Mouse (Mus musculus) midbrain, embryonic 14.5 days (tissue): ENCODE measurements around the gene Izumo1. TPM values are rescaled to one million over a fixed set of nuclear protein-coding genes. Genes with fewer than 3 reads are reported as not detected.

Experiments
- ATAC-seq: fragments of 200-750 bp; cut with Nextera tagmentation; 2 replicates; pipeline ENCODE4 v1.8.0; 2017; ENCODE audit warnings: moderate number of reproducible peaks, moderate library complexity; ENCODE audit not compliant: low FRiP score, low TSS enrichment
- DNase-seq: peaks from one replicate; pipeline ENCODE4 v3.0.0-alpha.2; 2015
- H3K27ac ChIP-seq: fragments of 300-500 bp; sonication (generic); replicated peaks from 2 replicates; pipeline ENCODE4 v1.5.1; 2014; ENCODE audit warnings: mild to moderate bottlenecking, low read depth, low read length, moderate library complexity
- H3K27me3 ChIP-seq: fragments of 300-500 bp; sonication (generic); 2 replicates; pipeline ENCODE4 v1.6.1; 2014; ENCODE audit warnings: low read length, control low read depth, mixed read lengths; ENCODE audit not compliant: control insufficient read depth, insufficient read depth
- H3K36me3 ChIP-seq: fragments of 300-500 bp; sonication (generic); 2 replicates; pipeline ENCODE4 v1.6.1; 2014; ENCODE audit warnings: low read length, control low read depth; ENCODE audit not compliant: control insufficient read depth, insufficient read depth
- H3K4me1 ChIP-seq: fragments of 300-500 bp; sonication (generic); 2 replicates; pipeline ENCODE4 v1.6.1; 2014; ENCODE audit warnings: mild to moderate bottlenecking, antibody characterized with exemption, low read length, control low read depth; ENCODE audit not compliant: control insufficient read depth, insufficient read depth
- H3K4me2 ChIP-seq: fragments of 300-500 bp; sonication (generic); 2 replicates; pipeline ENCODE4 v1.6.1; 2014; ENCODE audit warnings: mild to moderate bottlenecking, low read length, moderate library complexity
- H3K4me3 ChIP-seq: fragments of 300-500 bp; sonication (generic); replicated peaks from 2 replicates; pipeline ENCODE4 v1.5.1; 2014; ENCODE audit warnings: low read depth, low read length
- H3K9ac ChIP-seq: fragments of 300-500 bp; sonication (generic); replicated peaks from 2 replicates; pipeline ENCODE4 v1.6.1; 2014; ENCODE audit warnings: mild to moderate bottlenecking, low read length, moderate library complexity
- H3K9me3 ChIP-seq: fragments of 300-500 bp; sonication (generic); 2 replicates; pipeline ENCODE4 v1.6.1; 2016; ENCODE audit warnings: low read length, control low read depth, mixed read lengths; ENCODE audit not compliant: control insufficient read depth
- WGBS: fragments of 180-500 bp; shearing (Covaris S2); extraction: QIAGEN DNeasy Blood & Tissue Kit; methylation state at CpG from one replicate; pipeline ENCODE4 v1.1.7; 2014; 5-methylcytosine and 5-hydroxymethylcytosine counted together
- polyA plus RNA-seq: library from polyadenylated mRNA; unstranded; fragments of >200 nt; fragmentation: Nextera tagmentation; extraction: Ambion mirVana; gene quantifications from 2 replicates; pipeline ENCODE4 v1.2.1, GENCODE M21; 2014

The Izumo1 gene
- polyA plus RNA-seq, 1 experiment from 2014 or later, result not detected

GRCm38 (mm10) chr7:45590874-45591273 is 30.7 kb upstream of the Izumo1 start:
- H3K4me3 ChIP-seq, result no peak overlapping the region
- 63% methylated on average over 3 of the region's 3 CpGs for WGBS
- H3K27ac ChIP-seq, result no peak overlapping the region
- no peak for ATAC-seq
- no peaks in the 10 kb centered on the region for H3K4me1 ChIP-seq
- H3K36me3 ChIP-seq, result 0 out of 2 replicates have a peak, but pooled peaks cover 2% of the 10 kb centered on the region
- DNase-seq, result peak; percentile 31
- no peak overlapping the region for H3K4me2 ChIP-seq
- no peaks in the 10 kb centered on the region for H3K9me3 ChIP-seq
- H3K9ac ChIP-seq, result no peak overlapping the region
- H3K27me3 ChIP-seq, result no peaks in the 10 kb centered on the region

DNA sequence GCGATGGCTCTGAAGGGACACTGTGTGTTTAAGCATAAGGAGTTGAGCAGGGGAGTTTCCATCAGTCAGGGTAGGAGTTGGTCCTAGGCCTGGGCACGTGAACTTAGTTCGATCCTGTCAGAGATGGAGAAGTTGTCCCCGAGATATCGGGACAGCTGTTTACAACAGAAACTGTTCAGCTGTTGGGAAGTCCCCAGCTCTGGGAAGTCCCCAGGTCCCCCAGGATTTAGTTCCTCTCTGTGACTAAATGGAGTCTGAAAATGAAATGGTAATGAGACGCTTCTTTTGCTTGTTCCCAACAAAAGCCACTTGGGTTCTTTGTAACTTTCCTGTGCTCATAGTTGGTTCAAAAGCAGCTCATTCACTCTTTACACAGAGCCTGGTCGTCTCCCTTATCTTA is 29.7 kb upstream of the Izumo1 start:
- Histone ChIP-seq H3K36me3 (no peaks in the 10 kb centered on the region), H3K4me2 (no peak overlapping the region), H3K9ac (no peak overlapping the region), H3K27ac (no peak overlapping the region), H3K4me3 (no peak overlapping the region), H3K27me3 (no peaks in the 10 kb centered on the region), H3K4me1 (no peaks in the 10 kb centered on the region), H3K9me3 (no peaks in the 10 kb centered on the region)
- 75% methylated on average over 7 of the region's 7 CpGs for WGBS
- DNase-seq (no peak), ATAC-seq (no peak)

DNA sequence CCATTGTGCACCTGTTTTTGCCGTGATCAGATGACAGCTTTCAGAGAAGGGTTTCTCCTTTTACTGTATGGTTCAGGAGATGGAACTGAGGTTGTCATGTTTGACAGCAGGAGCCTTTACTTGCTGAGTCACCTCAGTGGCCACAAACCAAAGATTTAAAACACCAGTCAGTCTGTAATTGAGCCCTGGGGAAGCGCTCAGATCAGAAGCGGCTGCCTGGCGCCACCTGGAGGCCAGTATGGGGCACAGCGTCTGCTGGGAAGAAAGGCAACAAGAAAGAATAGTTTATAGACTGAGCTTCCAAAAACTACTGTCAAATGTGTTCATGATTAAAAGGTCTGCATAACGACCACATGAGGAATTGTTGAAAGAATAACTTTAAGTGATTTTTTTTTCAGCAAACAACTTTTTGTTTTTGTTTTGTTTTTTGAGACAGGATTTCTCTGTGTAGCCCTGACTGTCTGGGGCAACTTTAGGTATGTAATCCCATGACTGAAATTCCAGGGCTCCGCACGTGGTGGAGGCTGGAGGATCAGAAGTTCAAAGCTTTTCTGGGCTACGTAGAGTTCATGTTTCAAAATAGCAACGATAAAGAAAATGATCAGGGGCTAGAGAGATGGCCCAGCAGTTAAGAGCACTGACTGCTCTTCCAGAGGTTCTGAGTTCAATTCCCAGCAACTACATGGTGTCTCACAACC is 28.3 kb upstream of the Izumo1 start:
- H3K4me2 ChIP-seq, result no peak overlapping the region
- no peak overlapping the region for H3K9ac ChIP-seq
- H3K36me3 ChIP-seq, result no peaks in the 10 kb centered on the region
- DNase-seq, result peak; percentile 84
- no peak for ATAC-seq
- no peak overlapping the region for H3K27ac ChIP-seq
- H3K9me3 ChIP-seq, result no peaks in the 10 kb centered on the region
- H3K4me1 ChIP-seq, result no peaks in the 10 kb centered on the region
- 24% methylated on average over 10 of the region's 10 CpGs for WGBS
- no peaks in the 10 kb centered on the region for H3K27me3 ChIP-seq
- H3K4me3 ChIP-seq, result no peak overlapping the region

- Histone ChIP-seq H3K4me3 (no peak overlapping the region), H3K9me3 (no peaks in the 10 kb centered on the region), H3K27me3 (no peaks in the 10 kb centered on the region), H3K4me1 (no peaks in the 10 kb centered on the region), H3K27ac (no peak overlapping the region), H3K9ac (no peak overlapping the region), H3K4me2 (no peak overlapping the region), H3K36me3 (no peaks in the 10 kb centered on the region)
- DNase-seq, result no peak
- WGBS, result 86% methylated on average over 4 of the region's 4 CpGs
- ATAC-seq, result no peak
Measured at GRCm38 (mm10) chr7:45595176-45595575, 26.4 kb upstream of the Izumo1 start.

DNA sequence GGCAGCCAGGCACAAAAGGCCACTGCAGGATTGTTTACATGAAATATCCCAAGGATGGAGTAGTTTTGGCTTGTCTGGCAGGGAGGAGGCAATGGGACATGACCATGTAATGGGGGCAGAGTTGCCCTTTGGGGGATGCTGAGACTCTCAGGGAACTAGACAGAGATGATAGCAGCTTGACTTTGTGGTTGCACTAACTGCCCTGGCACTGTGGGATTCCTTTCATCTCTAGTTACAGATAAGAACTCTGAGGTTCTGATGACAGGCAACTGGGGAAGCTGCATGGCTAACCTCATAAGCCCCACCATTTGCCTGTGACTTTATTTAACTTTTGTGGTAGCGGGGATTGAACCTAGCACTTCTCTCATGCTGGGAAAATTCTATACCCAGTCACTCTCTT is 25.5 kb upstream of the Izumo1 start:
- WGBS, result 85% methylated on average over 1 of the region's 1 CpGs
- Histone ChIP-seq H3K9me3 (no peaks in the 10 kb centered on the region), H3K36me3 (no peaks in the 10 kb centered on the region), H3K27ac (no peak overlapping the region), H3K9ac (no peak overlapping the region), H3K4me1 (no peaks in the 10 kb centered on the region), H3K27me3 (no peaks in the 10 kb centered on the region), H3K4me3 (no peak overlapping the region), H3K4me2 (no peak overlapping the region)
- DNase-seq, result no peak
- ATAC-seq, result no peak

DNA sequence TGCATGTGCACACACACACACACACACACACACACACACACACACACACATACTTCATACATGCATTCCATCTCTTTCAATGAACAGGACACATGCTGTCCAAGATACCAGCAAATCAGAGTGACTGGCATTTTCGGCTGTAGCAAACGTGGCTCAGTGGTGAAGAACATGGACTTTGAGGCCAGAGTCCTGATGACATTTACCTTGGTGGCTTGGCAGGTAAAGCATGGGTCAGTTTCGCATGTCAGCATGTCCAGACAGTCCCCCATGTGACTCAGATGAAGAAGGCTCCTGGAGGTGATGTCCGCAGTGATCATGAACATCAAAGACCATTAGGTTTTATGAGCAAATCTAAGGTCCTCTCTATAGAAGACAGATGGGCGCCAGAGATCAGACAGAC is 24.6 kb upstream of the Izumo1 start:
- Histone ChIP-seq H3K36me3 (no peaks in the 10 kb centered on the region), H3K9ac (no peak overlapping the region), H3K27ac (no peak overlapping the region), H3K27me3 (no peaks in the 10 kb centered on the region), H3K4me1 (no peaks in the 10 kb centered on the region), H3K9me3 (no peaks in the 10 kb centered on the region), H3K4me2 (no peak overlapping the region), H3K4me3 (no peak overlapping the region)
- 92% methylated on average over 5 of the region's 5 CpGs for WGBS
- DNase-seq (no peak), ATAC-seq (no peak)

- ATAC-seq (no peak), DNase-seq (no peak)
- H3K36me3 ChIP-seq, result no peaks in the 10 kb centered on the region
- H3K27ac ChIP-seq, result no peak overlapping the region
- no peak overlapping the region for H3K9ac ChIP-seq
- H3K4me2 ChIP-seq, result no peak overlapping the region
- 94% methylated on average over 6 of the region's 6 CpGs for WGBS
- no peaks in the 10 kb centered on the region for H3K27me3 ChIP-seq
- no peaks in the 10 kb centered on the region for H3K4me1 ChIP-seq
- H3K4me3 ChIP-seq, result no peak overlapping the region
- no peaks in the 10 kb centered on the region for H3K9me3 ChIP-seq
Measured at GRCm38 (mm10) chr7:45597527-45597926, 24.1 kb upstream of the Izumo1 start.

GRCm38 (mm10) chr7:45598960-45599879 is 22.4 kb upstream of the Izumo1 start:
- Histone ChIP-seq H3K9me3 (no peaks in the 10 kb centered on the region), H3K27me3 (no peaks in the 10 kb centered on the region), H3K36me3 (no peaks in the 10 kb centered on the region), H3K27ac (no peak overlapping the region), H3K9ac (no peak overlapping the region), H3K4me3 (no peak overlapping the region), H3K4me1 (no peaks in the 10 kb centered on the region), H3K4me2 (no peak overlapping the region)
- no peak for DNase-seq
- WGBS, result 57% methylated on average over 18 of the region's 18 CpGs
- no peak for ATAC-seq
